Mouse (Mus musculus): ENCODE measurements around the gene Nrxn2. TPM values are rescaled to one million over a fixed set of nuclear protein-coding genes. Genes with fewer than 3 reads are reported as not detected.
A peak's percentile ranks its signal among the peaks of the same experiment; 100 is the strongest.

Nrxn2 gene
- polyA plus RNA-seq, 1 experiment from 2014 or later: 41.7 TPM

DNA sequence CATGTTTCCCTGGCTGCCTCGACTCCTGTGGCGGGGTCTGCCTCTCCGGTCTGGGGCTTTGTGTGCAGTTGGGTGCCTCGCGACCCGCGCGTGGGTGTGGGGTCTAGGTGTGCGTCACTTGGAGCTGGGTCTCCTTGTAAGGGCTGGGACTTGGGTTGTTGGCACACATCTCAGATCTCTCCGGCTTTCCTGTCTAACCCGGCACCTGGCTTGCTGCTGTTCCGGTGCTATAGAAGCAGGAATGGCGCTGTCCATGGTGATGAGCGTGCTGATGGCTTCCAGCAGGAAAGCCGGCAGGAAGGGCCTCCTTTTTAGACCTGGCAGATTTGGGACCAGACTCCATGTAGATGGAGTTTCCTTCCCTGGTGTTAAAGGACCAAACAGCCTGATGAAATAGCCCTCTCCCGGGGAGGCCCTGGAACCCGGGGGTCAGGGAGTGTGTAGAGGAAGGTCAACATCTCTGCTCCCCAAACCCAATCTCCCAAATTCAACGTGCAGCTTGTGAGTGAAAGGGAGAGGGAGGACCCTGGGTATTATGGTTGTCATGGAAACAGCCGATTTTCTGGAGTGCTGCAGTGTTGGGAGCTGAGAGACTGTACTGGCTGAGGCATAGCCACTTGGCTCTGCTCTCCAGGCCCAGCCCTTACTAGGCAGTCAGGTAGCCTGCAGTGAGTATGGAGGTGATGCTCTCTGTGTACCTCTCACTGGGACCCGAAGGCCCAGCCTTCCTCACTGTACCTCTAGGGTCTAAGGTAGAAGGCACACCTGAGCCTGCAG, 84.2 kb downstream of the Nrxn2 start:
- Histone ChIP-seq H3K36me3 (ENCODE audit: control insufficient read depth, insufficient read depth, low read length) (peaks cover 25% of the 10 kb centered on the region), H3K27ac (ENCODE audit: low read depth, low read length) (peak overlapping the region; percentile 87), H3K4me2 (ENCODE audit: low read length) (peak overlapping the region; percentile 95), H3K4me3 (ENCODE audit: low read depth, low read length) (peak overlapping the region; percentile 75), H3K9me3 (replicated peaks; ENCODE audit: control insufficient read depth, low read length) (no peaks in the 10 kb centered on the region), H3K27me3 (replicated peaks; ENCODE audit: control insufficient read depth, insufficient read depth, low read length) (no peaks in the 10 kb centered on the region), H3K4me1 (ENCODE audit: control insufficient read depth, insufficient read depth, low read length) (peaks cover 48% of the 10 kb centered on the region), H3K9ac (ENCODE audit: low read length) (peak overlapping the region; percentile 73)
- DNase-seq (ENCODE audit: low spot score) (peak; percentile 88), ATAC-seq (peak; percentile 55)
- WGBS: 4% methylated on average over 20 of the region's 20 CpGs

DNA sequence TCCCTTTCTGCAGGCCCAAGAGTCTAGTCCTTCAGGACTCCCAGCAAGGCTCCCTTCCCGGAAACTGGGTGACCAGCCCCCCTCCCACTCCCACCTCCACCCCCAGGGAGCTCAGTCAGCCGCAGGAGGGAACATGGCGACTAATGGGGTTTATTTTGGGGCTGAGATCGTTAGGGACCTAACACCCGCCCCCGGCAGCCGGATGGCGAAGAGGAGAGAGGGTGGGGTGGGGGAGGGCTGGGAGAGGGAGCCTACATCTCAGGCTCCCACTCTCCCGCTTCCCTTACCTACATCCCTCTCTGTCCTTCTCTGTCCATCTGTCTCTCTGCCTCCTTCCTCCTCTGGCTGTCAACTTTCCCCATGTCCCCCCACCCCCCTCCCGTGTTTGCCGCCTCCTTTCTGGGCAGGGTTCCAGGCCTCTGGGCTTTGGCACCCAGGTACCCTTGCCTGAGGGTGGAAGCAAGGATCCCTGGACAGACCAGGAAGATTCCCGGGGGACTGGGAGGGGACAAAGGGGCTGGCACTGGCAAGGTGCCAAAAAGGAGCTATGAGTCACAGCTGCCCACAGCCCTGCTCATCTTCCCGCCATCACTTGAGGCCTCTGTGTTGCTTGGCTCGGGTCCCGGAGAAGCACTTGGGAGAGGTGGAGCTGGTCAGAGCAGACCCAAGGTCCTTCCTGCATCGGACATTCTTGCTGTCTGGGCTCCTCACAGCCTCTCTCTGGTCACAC, 85.6 kb downstream of the Nrxn2 start:
- peak overlapping the region; percentile 44; the same call in 1 of the 2 replicates for H3K27ac ChIP-seq (ENCODE audit: low read depth, low read length)
- H3K9ac ChIP-seq (ENCODE audit: low read length): no peak overlapping the region
- ATAC-seq (no peak), DNase-seq (ENCODE audit: low spot score) (peak; percentile 57)
- H3K36me3 ChIP-seq (ENCODE audit: control insufficient read depth, insufficient read depth, low read length): peaks cover 33% of the 10 kb centered on the region
- H3K4me3 ChIP-seq (ENCODE audit: low read depth, low read length): no peak overlapping the region
- 36% methylated on average over 16 of the region's 16 CpGs for WGBS
- H3K27me3 ChIP-seq (replicated peaks; ENCODE audit: control insufficient read depth, insufficient read depth, low read length): no peaks in the 10 kb centered on the region
- H3K9me3 ChIP-seq (replicated peaks; ENCODE audit: control insufficient read depth, low read length): no peaks in the 10 kb centered on the region
- peak overlapping the region; percentile 24; the same call in 1 of the 2 replicates for H3K4me2 ChIP-seq (ENCODE audit: low read length)
- peaks cover 45% of the 10 kb centered on the region for H3K4me1 ChIP-seq (ENCODE audit: control insufficient read depth, insufficient read depth, low read length)

DNA sequence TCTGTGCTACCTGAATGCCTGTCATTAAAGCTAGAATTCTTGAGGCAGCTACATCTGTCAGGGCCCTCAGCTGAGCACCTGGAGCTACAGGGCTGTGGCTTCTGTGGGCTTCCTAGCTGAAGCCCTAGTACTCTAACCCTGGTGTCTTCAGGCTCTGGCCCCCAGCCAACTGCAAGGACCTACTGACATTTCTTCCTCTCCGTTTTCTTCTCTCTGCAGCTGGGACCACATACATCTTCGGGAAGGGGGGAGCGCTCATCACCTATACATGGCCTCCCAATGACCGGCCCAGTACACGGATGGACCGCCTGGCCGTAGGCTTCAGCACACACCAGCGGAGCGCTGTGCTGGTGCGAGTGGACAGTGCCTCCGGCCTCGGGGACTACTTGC, 86.1 kb downstream of the Nrxn2 start:
- Histone ChIP-seq H3K36me3 (ENCODE audit: control insufficient read depth, insufficient read depth, low read length) (peaks cover 38% of the 10 kb centered on the region), H3K4me1 (ENCODE audit: control insufficient read depth, insufficient read depth, low read length) (peaks cover 45% of the 10 kb centered on the region), H3K4me3 (ENCODE audit: low read depth, low read length) (no peak overlapping the region), H3K9me3 (replicated peaks; ENCODE audit: control insufficient read depth, low read length) (no peaks in the 10 kb centered on the region), H3K27me3 (replicated peaks; ENCODE audit: control insufficient read depth, insufficient read depth, low read length) (no peaks in the 10 kb centered on the region), H3K4me2 (ENCODE audit: low read length) (no peak overlapping the region; the same call in 1 of the 2 replicates), H3K9ac (ENCODE audit: low read length) (no peak overlapping the region), H3K27ac (ENCODE audit: low read depth, low read length) (no peak overlapping the region)
- no peak for ATAC-seq
- no peak for DNase-seq (ENCODE audit: low spot score)
- 89% methylated on average over 12 of the region's 12 CpGs for WGBS

DNA sequence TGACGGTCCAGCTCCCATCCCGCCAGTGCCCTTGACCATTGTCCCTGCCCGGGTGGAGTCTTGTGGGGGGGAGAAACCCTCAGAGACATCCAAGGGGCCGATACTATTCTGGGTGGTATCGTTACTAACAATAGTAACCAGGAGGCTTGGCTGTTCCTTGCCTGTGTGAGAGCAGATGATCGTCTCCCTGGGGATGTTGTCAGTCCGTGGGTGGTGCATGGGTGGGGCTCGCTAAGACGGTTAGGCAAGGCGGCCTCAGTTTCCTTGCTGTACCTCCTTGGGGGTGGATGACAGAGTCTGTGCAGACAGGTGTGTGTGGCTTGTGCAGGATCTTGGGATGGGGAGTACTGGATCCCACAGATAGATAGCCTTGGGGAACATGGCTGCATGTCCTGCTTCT, 88.9 kb downstream of the Nrxn2 start:
- 56% methylated on average over 10 of the region's 10 CpGs for WGBS
- DNase-seq (ENCODE audit: low spot score) (no peak), ATAC-seq (no peak)
- peaks cover 59% of the 10 kb centered on the region for H3K36me3 ChIP-seq (ENCODE audit: control insufficient read depth, insufficient read depth, low read length)
- H3K27ac ChIP-seq (ENCODE audit: low read depth, low read length): no peak overlapping the region
- H3K9me3 ChIP-seq (replicated peaks; ENCODE audit: control insufficient read depth, low read length): no peaks in the 10 kb centered on the region
- H3K4me1 ChIP-seq (ENCODE audit: control insufficient read depth, insufficient read depth, low read length): peaks cover 25% of the 10 kb centered on the region
- H3K4me3 ChIP-seq (ENCODE audit: low read depth, low read length): no peak overlapping the region
- H3K27me3 ChIP-seq (replicated peaks; ENCODE audit: control insufficient read depth, insufficient read depth, low read length): no peaks in the 10 kb centered on the region
- no peak overlapping the region for H3K4me2 ChIP-seq (ENCODE audit: low read length)
- H3K9ac ChIP-seq (ENCODE audit: low read length): no peak overlapping the region

DNA sequence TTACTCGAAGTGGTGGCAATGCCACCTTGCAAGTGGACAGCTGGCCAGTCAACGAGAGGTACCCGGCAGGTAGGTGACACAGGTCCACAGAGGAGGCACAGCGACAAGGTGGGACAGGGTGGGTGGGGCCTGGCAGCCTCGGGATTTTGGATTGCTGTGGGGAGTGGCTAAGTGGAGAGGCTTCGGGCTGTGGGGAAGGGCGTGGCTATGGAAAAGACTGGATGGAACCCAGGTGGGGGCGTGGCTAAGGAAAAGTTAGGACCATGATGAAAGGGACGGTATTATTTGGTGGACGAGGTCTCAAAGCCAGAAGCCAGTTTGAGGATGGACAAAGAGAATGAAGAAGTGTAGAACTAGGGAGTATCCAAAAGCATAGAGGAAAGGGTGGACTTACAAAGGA, 91.3 kb downstream of the Nrxn2 start:
- DNase-seq (ENCODE audit: low spot score) (no peak), ATAC-seq (no peak)
- peaks cover 6% of the 10 kb centered on the region; the same call in 1 of the 2 replicates for H3K4me1 ChIP-seq (ENCODE audit: control insufficient read depth, insufficient read depth, low read length)
- no peak overlapping the region for H3K9ac ChIP-seq (ENCODE audit: low read length)
- no peak overlapping the region for H3K27ac ChIP-seq (ENCODE audit: low read depth, low read length)
- no peaks in the 10 kb centered on the region for H3K9me3 ChIP-seq (replicated peaks; ENCODE audit: control insufficient read depth, low read length)
- no peak overlapping the region for H3K4me3 ChIP-seq (ENCODE audit: low read depth, low read length)
- H3K36me3 ChIP-seq (ENCODE audit: control insufficient read depth, insufficient read depth, low read length): peaks cover 76% of the 10 kb centered on the region
- 79% methylated on average over 10 of the region's 10 CpGs for WGBS
- H3K4me2 ChIP-seq (ENCODE audit: low read length): no peak overlapping the region
- no peaks in the 10 kb centered on the region for H3K27me3 ChIP-seq (replicated peaks; ENCODE audit: control insufficient read depth, insufficient read depth, low read length)

- H3K27ac ChIP-seq (ENCODE audit: low read depth, low read length): no peak overlapping the region
- no peaks in the 10 kb centered on the region for H3K9me3 ChIP-seq (replicated peaks; ENCODE audit: control insufficient read depth, low read length)
- WGBS: 86% methylated on average over 2 of the region's 2 CpGs
- H3K27me3 ChIP-seq (replicated peaks; ENCODE audit: control insufficient read depth, insufficient read depth, low read length): no peaks in the 10 kb centered on the region
- H3K4me1 ChIP-seq (ENCODE audit: control insufficient read depth, insufficient read depth, low read length): peaks cover 6% of the 10 kb centered on the region; the same call in 1 of the 2 replicates
- DNase-seq (ENCODE audit: low spot score): no peak
- no peak overlapping the region for H3K4me3 ChIP-seq (ENCODE audit: low read depth, low read length)
- no peak overlapping the region for H3K4me2 ChIP-seq (ENCODE audit: low read length)
- no peak overlapping the region for H3K9ac ChIP-seq (ENCODE audit: low read length)
- peaks cover 77% of the 10 kb centered on the region for H3K36me3 ChIP-seq (ENCODE audit: control insufficient read depth, insufficient read depth, low read length)
- ATAC-seq: no peak
These were observed 92.0 kb downstream of the Nrxn2 start for GRCm38 (mm10) chr19:6510546-6510945.

- WGBS: 5% methylated on average over 15 of the region's 15 CpGs
- DNase-seq (ENCODE audit: low spot score): no peak
- no peak overlapping the region for H3K4me3 ChIP-seq (ENCODE audit: low read depth, low read length)
- no peaks in the 10 kb centered on the region for H3K27me3 ChIP-seq (replicated peaks; ENCODE audit: control insufficient read depth, insufficient read depth, low read length)
- H3K4me2 ChIP-seq (ENCODE audit: low read length): no peak overlapping the region
- H3K36me3 ChIP-seq (ENCODE audit: control insufficient read depth, insufficient read depth, low read length): peaks cover 64% of the 10 kb centered on the region
- no peak overlapping the region for H3K27ac ChIP-seq (ENCODE audit: low read depth, low read length)
- ATAC-seq: no peak; the same call in 1 of the 2 replicates
- no peaks in the 10 kb centered on the region for H3K9me3 ChIP-seq (replicated peaks; ENCODE audit: control insufficient read depth, low read length)
- H3K9ac ChIP-seq (ENCODE audit: low read length): peak overlapping the region; percentile 30; the same call in 1 of the 2 replicates
- peaks cover 15% of the 10 kb centered on the region for H3K4me1 ChIP-seq (ENCODE audit: control insufficient read depth, insufficient read depth, low read length)
These were observed 95.0 kb downstream of the Nrxn2 start for GRCm38 (mm10) chr19:6513389-6514139.

- no peak for DNase-seq (ENCODE audit: low spot score)
- H3K27ac ChIP-seq (ENCODE audit: low read depth, low read length): no peak overlapping the region
- no peak overlapping the region for H3K9ac ChIP-seq (ENCODE audit: low read length)
- H3K4me3 ChIP-seq (ENCODE audit: low read depth, low read length): no peak overlapping the region
- H3K4me1 ChIP-seq (ENCODE audit: control insufficient read depth, insufficient read depth, low read length): peaks cover 23% of the 10 kb centered on the region
- WGBS: 87% methylated on average over 6 of the region's 6 CpGs
- no peak overlapping the region for H3K4me2 ChIP-seq (ENCODE audit: low read length)
- ATAC-seq: no peak
- H3K27me3 ChIP-seq (replicated peaks; ENCODE audit: control insufficient read depth, insufficient read depth, low read length): no peaks in the 10 kb centered on the region
- no peaks in the 10 kb centered on the region for H3K9me3 ChIP-seq (replicated peaks; ENCODE audit: control insufficient read depth, low read length)
- peaks cover 58% of the 10 kb centered on the region for H3K36me3 ChIP-seq (ENCODE audit: control insufficient read depth, insufficient read depth, low read length)
These were observed 96.4 kb downstream of the Nrxn2 start for GRCm38 (mm10) chr19:6514940-6515339.

All from forebrain, embryonic 14.5 days (tissue).